Mouse (Mus musculus) brain, embryonic 14.5 days (tissue): ENCODE measurements around the gene Itga4. TPM values are rescaled to one million over a fixed set of nuclear protein-coding genes. Genes with fewer than 3 reads are reported as not detected.

Source experiments
- DNase-seq: peaks from one replicate; pipeline ENCODE4 v3.0.0-alpha.2; 2011; ENCODE audit warnings: low read depth
- CTCF ChIP-seq: fragments of 200-500 bp; IDR thresholded peaks from 2 replicates; pipeline ENCODE4 v1.5.1; 2012; ENCODE audit warnings: inconsistent platforms, mild to moderate bottlenecking, moderate library complexity, borderline replicate concordance; ENCODE audit not compliant: insufficient read depth, insufficient read length; ENCODE audit errors: extremely low read depth
- POLR2A ChIP-seq: fragments of 200-500 bp; IDR thresholded peaks from 2 replicates; pipeline ENCODE4 v1.6.1; 2012; ENCODE audit warnings: mild to moderate bottlenecking, inconsistent platforms, borderline replicate concordance; ENCODE audit not compliant: poor library complexity, insufficient read depth, insufficient read length, severe bottlenecking; ENCODE audit errors: extremely low read depth
- polyA plus RNA-seq: library from polyadenylated mRNA; depleted of rRNA; stranded (reverse); fragments of >200 nt; gene quantifications from 2 replicates; pipeline ENCODE4 v1.2.3, GENCODE M21; 2012

Itga4 gene
- polyA plus RNA-seq, 1 experiment = 4.7 TPM

GRCm38 (mm10) chr2:79315108-79315507 is 59.9 kb downstream of the Itga4 start:
- TF ChIP-seq CTCF = no peak
- TF ChIP-seq POLR2A = no peak
- DNase-seq = peak; percentile 85

- peak; percentile 43 for DNase-seq
These were observed 61.1 kb downstream of the Itga4 start for GRCm38 (mm10) chr2:79316182-79316880.

GRCm38 (mm10) chr2:79328079-79328478 is 72.9 kb downstream of the Itga4 start:
- no peak for TF ChIP-seq POLR2A
- no peak for TF ChIP-seq CTCF
- peak; percentile 54 for DNase-seq

More at GRCm38 (mm10) chr2:79316182-79316880, 61.1 kb downstream of the Itga4 start:
- TF ChIP-seq POLR2A = no peak
- TF ChIP-seq CTCF = no peak

- no peak for DNase-seq
- TF ChIP-seq POLR2A = no peak
- no peak for TF ChIP-seq CTCF
These were observed 79.4 kb downstream of the Itga4 start for GRCm38 (mm10) chr2:79334661-79335060.

- DNase-seq = no peak
- peak; percentile 14; the same call in 1 of the 2 replicates for TF ChIP-seq CTCF
- no peak for TF ChIP-seq POLR2A
These were observed 80.9 kb downstream of the Itga4 start for GRCm38 (mm10) chr2:79336141-79336540.

- DNase-seq = no peak
- no peak for TF ChIP-seq CTCF
- TF ChIP-seq POLR2A = no peak
These were observed 83.8 kb downstream of the Itga4 start for GRCm38 (mm10) chr2:79339003-79339402.

GRCm38 (mm10) chr2:79343115-79343514 is 87.9 kb downstream of the Itga4 start:
- DNase-seq = peak; percentile 47
- TF ChIP-seq CTCF = no peak
- no peak for TF ChIP-seq POLR2A

- DNase-seq = peak; percentile 89
- TF ChIP-seq CTCF (no peak), POLR2A (no peak)
These were observed 96.2 kb downstream of the Itga4 start for GRCm38 (mm10) chr2:79351179-79352099.

- DNase-seq = peak; percentile 23
- TF ChIP-seq POLR2A (no peak), CTCF (no peak)
These were observed 97.0 kb downstream of the Itga4 start for GRCm38 (mm10) chr2:79352100-79352802.

- DNase-seq = no peak
These were observed 99.5 kb downstream of the Itga4 start for GRCm38 (mm10) chr2:79354773-79355172.

GRCm38 (mm10) chr2:79357835-79358234 is 102.6 kb downstream of the Itga4 start:
- TF ChIP-seq POLR2A (no peak), CTCF (no peak)
- peak; percentile 42 for DNase-seq

More at GRCm38 (mm10) chr2:79354773-79355172, 99.5 kb downstream of the Itga4 start:
- TF ChIP-seq CTCF = no peak
- no peak for TF ChIP-seq POLR2A
